Mouse (Mus musculus) midbrain, embryonic 14.5 days (tissue): ENCODE measurements around the gene Chtf18. TPM values are rescaled to one million over a fixed set of nuclear protein-coding genes. Genes with fewer than 3 reads are reported as not detected.

Source experiments
- ATAC-seq: fragments of 200-750 bp; cut with Nextera tagmentation; 2 replicates; pipeline ENCODE4 v1.8.0; 2017; ENCODE audit warnings: moderate number of reproducible peaks, moderate library complexity; ENCODE audit not compliant: low FRiP score, low TSS enrichment
- DNase-seq: peaks from one replicate; pipeline ENCODE4 v3.0.0-alpha.2; 2015
- H3K27ac ChIP-seq: fragments of 300-500 bp; sonication (generic); replicated peaks from 2 replicates; pipeline ENCODE4 v1.5.1; 2014; ENCODE audit warnings: mild to moderate bottlenecking, low read depth, low read length, moderate library complexity
- H3K27me3 ChIP-seq: fragments of 300-500 bp; sonication (generic); 2 replicates; pipeline ENCODE4 v1.6.1; 2014; ENCODE audit warnings: low read length, control low read depth, mixed read lengths; ENCODE audit not compliant: control insufficient read depth, insufficient read depth
- H3K36me3 ChIP-seq: fragments of 300-500 bp; sonication (generic); 2 replicates; pipeline ENCODE4 v1.6.1; 2014; ENCODE audit warnings: low read length, control low read depth; ENCODE audit not compliant: control insufficient read depth, insufficient read depth
- H3K4me1 ChIP-seq: fragments of 300-500 bp; sonication (generic); 2 replicates; pipeline ENCODE4 v1.6.1; 2014; ENCODE audit warnings: mild to moderate bottlenecking, antibody characterized with exemption, low read length, control low read depth; ENCODE audit not compliant: control insufficient read depth, insufficient read depth
- H3K4me2 ChIP-seq: fragments of 300-500 bp; sonication (generic); 2 replicates; pipeline ENCODE4 v1.6.1; 2014; ENCODE audit warnings: mild to moderate bottlenecking, low read length, moderate library complexity
- H3K4me3 ChIP-seq: fragments of 300-500 bp; sonication (generic); replicated peaks from 2 replicates; pipeline ENCODE4 v1.5.1; 2014; ENCODE audit warnings: low read depth, low read length
- H3K9ac ChIP-seq: fragments of 300-500 bp; sonication (generic); replicated peaks from 2 replicates; pipeline ENCODE4 v1.6.1; 2014; ENCODE audit warnings: mild to moderate bottlenecking, low read length, moderate library complexity
- H3K9me3 ChIP-seq: fragments of 300-500 bp; sonication (generic); 2 replicates; pipeline ENCODE4 v1.6.1; 2016; ENCODE audit warnings: low read length, control low read depth, mixed read lengths; ENCODE audit not compliant: control insufficient read depth
- WGBS: fragments of 180-500 bp; shearing (Covaris S2); extraction: QIAGEN DNeasy Blood & Tissue Kit; methylation state at CpG from one replicate; pipeline ENCODE4 v1.1.7; 2014; 5-methylcytosine and 5-hydroxymethylcytosine counted together
- polyA plus RNA-seq: library from polyadenylated mRNA; unstranded; fragments of >200 nt; fragmentation: Nextera tagmentation; extraction: Ambion mirVana; gene quantifications from 2 replicates; pipeline ENCODE4 v1.2.1, GENCODE M21; 2014

The Chtf18 gene
- polyA plus RNA-seq, 1 experiment from 2014 or later = 4.5 TPM

- DNase-seq = no peak
- no peaks in the 10 kb centered on the region for H3K9me3 ChIP-seq
These were observed 3.7 kb downstream of the Chtf18 start for GRCm38 (mm10) chr17:25723470-25723869.

GRCm38 (mm10) chr17:25721476-25721875, 5.7 kb downstream of the Chtf18 start:
- no peak for ATAC-seq
- WGBS = 96% methylated on average over 5 of the region's 5 CpGs

More at GRCm38 (mm10) chr17:25723470-25723869, 3.7 kb downstream of the Chtf18 start:
- Histone ChIP-seq H3K4me2 (no peak overlapping the region), H3K4me3 (no peak overlapping the region), H3K27ac (no peak overlapping the region), H3K36me3 (no peaks in the 10 kb centered on the region), H3K27me3 (peaks cover 2% of the 10 kb centered on the region; the same call in 1 of the 2 replicates), H3K9ac (no peak overlapping the region), H3K4me1 (peaks cover 11% of the 10 kb centered on the region)
- 95% methylated on average over 19 of the region's 19 CpGs for WGBS
- ATAC-seq = no peak

GRCm38 (mm10) chr17:25717691-25718090, 9.5 kb downstream of the Chtf18 start:
- Histone ChIP-seq H3K4me3 (peak overlapping the region; percentile 36), H3K4me1 (no peaks in the 10 kb centered on the region), H3K27me3 (peaks cover 25% of the 10 kb centered on the region), H3K9ac (peak overlapping the region; percentile 50), H3K36me3 (no peaks in the 10 kb centered on the region), H3K4me2 (peak overlapping the region; percentile 64), H3K9me3 (no peaks in the 10 kb centered on the region), H3K27ac (no peak overlapping the region)
- ATAC-seq = no peak
- no peak for DNase-seq
- 6% methylated on average over 6 of the region's 6 CpGs for WGBS

More at GRCm38 (mm10) chr17:25721476-25721875, 5.7 kb downstream of the Chtf18 start:
- no peaks in the 10 kb centered on the region for H3K36me3 ChIP-seq
- peaks cover under 1% of the 10 kb centered on the region; the same call in 1 of the 2 replicates for H3K4me1 ChIP-seq
- no peak overlapping the region for H3K4me3 ChIP-seq
- no peak overlapping the region for H3K4me2 ChIP-seq
- H3K27me3 ChIP-seq = peaks cover 18% of the 10 kb centered on the region
- no peaks in the 10 kb centered on the region for H3K9me3 ChIP-seq
- H3K9ac ChIP-seq = no peak overlapping the region
- no peak overlapping the region for H3K27ac ChIP-seq
- DNase-seq = no peak

- H3K27ac ChIP-seq = no peak within 1 kb of the TSS
- peaks cover 25% of the 10 kb centered on the region for H3K27me3 ChIP-seq
- WGBS = 1% methylated on average over 45 of the region's 45 CpGs
- H3K4me1 ChIP-seq = no peaks in the 10 kb centered on the region
- ATAC-seq (no peak), DNase-seq (peak; percentile 37)
- peak within 1 kb of the TSS; percentile 36 for H3K4me3 ChIP-seq
- peak within 1 kb of the TSS; percentile 64 for H3K4me2 ChIP-seq
- no peaks in the 10 kb centered on the region for H3K36me3 ChIP-seq
- H3K9me3 ChIP-seq = no peaks in the 10 kb centered on the region
- peak within 1 kb of the TSS; percentile 50 for H3K9ac ChIP-seq
These were observed 10.2 kb downstream of the Chtf18 start, which contains the start of gene Gng13 for GRCm38 (mm10) chr17:25716711-25717637. TSS of gene Gng13 (plus strand) at chr17:25717171.

GRCm38 (mm10) chr17:25716130-25716529, 11.1 kb downstream of the Chtf18 start:
- DNase-seq = no peak
- Histone ChIP-seq H3K4me3 (no peak overlapping the region), H3K9me3 (no peaks in the 10 kb centered on the region), H3K4me2 (no peak overlapping the region), H3K27ac (no peak overlapping the region), H3K36me3 (no peaks in the 10 kb centered on the region), H3K27me3 (peaks cover 25% of the 10 kb centered on the region), H3K4me1 (no peaks in the 10 kb centered on the region), H3K9ac (no peak overlapping the region)
- under 1% methylated on average over 6 of the region's 6 CpGs for WGBS
- ATAC-seq = no peak

GRCm38 (mm10) chr17:25715627-25716026, 11.6 kb downstream of the Chtf18 start:
- Histone ChIP-seq H3K27me3 (peaks cover 25% of the 10 kb centered on the region), H3K4me1 (no peaks in the 10 kb centered on the region), H3K36me3 (no peaks in the 10 kb centered on the region), H3K9me3 (no peaks in the 10 kb centered on the region), H3K4me3 (no peak overlapping the region), H3K4me2 (no peak overlapping the region), H3K9ac (no peak overlapping the region), H3K27ac (no peak overlapping the region)
- ATAC-seq = no peak
- 55% methylated on average over 3 of the region's 3 CpGs for WGBS
- DNase-seq = no peak

GRCm38 (mm10) chr17:25711136-25711535, 16.1 kb downstream of the Chtf18 start:
- no peaks in the 10 kb centered on the region for H3K36me3 ChIP-seq
- H3K9me3 ChIP-seq = no peaks in the 10 kb centered on the region
- H3K4me1 ChIP-seq = no peaks in the 10 kb centered on the region
- H3K27me3 ChIP-seq = peaks cover 4% of the 10 kb centered on the region; the same call in 1 of the 2 replicates
- H3K9ac ChIP-seq = no peak overlapping the region
- no peak overlapping the region for H3K27ac ChIP-seq
- DNase-seq (no peak), ATAC-seq (no peak)
- H3K4me2 ChIP-seq = no peak overlapping the region
- WGBS = 82% methylated on average over 4 of the region's 4 CpGs
- H3K4me3 ChIP-seq = no peak overlapping the region

GRCm38 (mm10) chr17:25709994-25710393, 17.2 kb downstream of the Chtf18 start:
- DNase-seq = no peak

More at GRCm38 (mm10) chr17:25709994-25710393, 17.2 kb downstream of the Chtf18 start:
- Histone ChIP-seq H3K9me3 (no peaks in the 10 kb centered on the region), H3K27me3 (no peaks in the 10 kb centered on the region), H3K27ac (no peak overlapping the region), H3K36me3 (no peaks in the 10 kb centered on the region), H3K4me3 (no peak overlapping the region), H3K9ac (no peak overlapping the region), H3K4me1 (no peaks in the 10 kb centered on the region), H3K4me2 (no peak overlapping the region)
- ATAC-seq = no peak
- WGBS = 93% methylated on average over 2 of the region's 2 CpGs
